Mouse (Mus musculus) stomach, postnatal 0 days (tissue): ENCODE data around the gene Ppp1r10.

Experiments used
- CTCF ChIP-seq: IDR thresholded peaks from 2 replicates; pipeline ENCODE4 v1.5.1; 2016; ENCODE audit warnings: antibody characterized with exemption, low read depth, mild to moderate bottlenecking, moderate library complexity
- EP300 ChIP-seq: optimal IDR thresholded peaks from 2 replicates; pipeline ENCODE3; 2016; ENCODE audit warnings: antibody characterized with exemption

DNA sequence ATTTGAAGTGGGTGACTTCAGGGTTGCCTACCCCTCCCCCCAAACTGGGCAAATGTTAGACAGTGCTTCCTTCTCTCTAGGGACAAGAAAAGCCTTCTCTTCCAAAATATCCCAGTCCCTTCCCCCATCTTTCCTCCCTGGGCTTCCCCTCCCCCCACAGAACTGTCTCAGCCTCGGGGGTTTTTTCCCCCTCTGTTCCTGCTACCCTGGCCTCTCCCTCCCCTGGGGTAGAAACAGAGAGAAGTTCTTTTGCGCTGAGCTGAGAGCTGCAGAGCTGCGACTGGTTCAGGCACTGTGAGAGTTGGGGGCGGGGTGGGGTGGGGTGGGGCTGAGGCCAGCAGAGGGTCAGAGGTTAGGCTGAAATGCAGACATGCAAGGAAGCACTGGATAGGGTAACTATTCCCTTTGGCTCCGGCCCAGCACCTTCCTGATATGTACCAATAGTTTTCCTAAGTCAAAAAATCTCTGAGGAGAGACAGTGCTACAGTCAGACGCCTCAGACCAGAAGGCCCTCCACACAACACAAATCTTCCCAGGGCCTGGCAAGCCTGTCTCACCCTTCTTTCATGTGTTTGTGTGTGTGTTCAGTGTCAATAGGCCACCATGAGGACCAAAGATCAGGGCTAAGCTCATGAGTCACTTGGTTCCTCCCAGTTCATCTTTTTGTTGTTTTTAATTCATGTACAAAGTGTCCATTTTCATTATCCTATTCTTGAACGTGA lies 46.7 kb upstream of the Ppp1r10 start:
- TF ChIP-seq CTCF, result no peak
- no peak for TF ChIP-seq EP300
